In genomic region chr9:23122524-23122923, GRCm38 (mm10) we compare ENCODE assay signal across 14 mouse cellular contexts.
"Had no signal": no experiment of that assay in that cellular context is flagged by ENCODE, and none has a peak within 500 bp of the region (broad histone marks: within the 10 kb centered on the region; RNA-seq: fewer than 3 reads in every experiment).

No protein-coding gene starts in this region.

- H3K9ac ChIP-seq: lung, embryonic 15.5 days; midbrain, embryonic 12.5 days; neural tube, embryonic 12.5 days; stomach, embryonic 15.5 days had no signal

- H3K4me2 ChIP-seq: lung, embryonic 15.5 days; midbrain, embryonic 12.5 days; neural tube, embryonic 12.5 days; stomach, embryonic 15.5 days had no signal

- H3K27me3 ChIP-seq: lung, embryonic 15.5 days; midbrain, embryonic 12.5 days; neural tube, embryonic 12.5 days; stomach, embryonic 15.5 days had no signal

- H3K27ac ChIP-seq: lung, embryonic 15.5 days; midbrain, embryonic 10.5 days; midbrain, embryonic 12.5 days; neural tube, embryonic 12.5 days; stomach, embryonic 15.5 days had no signal

- H3K4me1 ChIP-seq: lung, embryonic 15.5 days; stomach, embryonic 15.5 days had no signal

- H3K36me3 ChIP-seq: lung, embryonic 15.5 days; midbrain, embryonic 10.5 days; midbrain, embryonic 12.5 days; neural tube, embryonic 12.5 days; stomach, embryonic 15.5 days had no signal

- ATAC-seq: lung, postnatal 0 days; midbrain, embryonic 16.5 days had no signal

- H3K9me3 ChIP-seq: lung, embryonic 15.5 days; midbrain, embryonic 10.5 days; midbrain, embryonic 12.5 days; neural tube, embryonic 12.5 days; stomach, embryonic 15.5 days had no signal

- H3K4me3 ChIP-seq: lung, embryonic 15.5 days; midbrain, embryonic 10.5 days; midbrain, embryonic 12.5 days; neural tube, embryonic 12.5 days; stomach, embryonic 15.5 days had no signal

- DNase-seq: lung, adult 18-20 months; lung, postnatal 4 days; midbrain, embryonic 14.5 days; right cerebral cortex, postnatal 14 days; thymus, adult 18-20 months; thymus, postnatal 14 days; thymus, postnatal 36 days had no signal
